ENCODE assay signal across 20 mouse cellular contexts in genomic region chr7:117567653-117568340, GRCm38 (mm10).
A peak's percentile ranks its signal among the peaks of the same experiment; 100 is the strongest.
DNase-seq lines count a peak whose midpoint lies in the region; ATAC-seq lines count a peak whose summit lies in the region.
"Had no signal": no experiment of that assay in that cellular context is flagged by ENCODE, and none has a peak within 500 bp of the region (broad histone marks: within the 10 kb centered on the region; RNA-seq: fewer than 3 reads in every experiment).

No protein-coding gene starts in this region.

- peak; percentile 38 to 56 for DNase-seq in spleen, postnatal 36 days (ENCODE audit: low spot score in 2 of 2)
- DNase-seq in spleen, postnatal 4 days (ENCODE audit: low spot score in 2 of 2), result no peak
- no peak for DNase-seq in kidney, postnatal 14 days
- no peak for DNase-seq in gastrocnemius, postnatal 14 days
- DNase-seq: adrenal gland, postnatal 25 days; cerebellum, adult 2 months; cerebellum, postnatal 10 days; embryo, embryonic 11 days; gastrocnemius, postnatal 25 days had no signal

- H3K4me3 ChIP-seq in intestine, embryonic 15.5 days (replicated peaks), result no peak overlapping the region
- H3K4me3 ChIP-seq in forebrain, embryonic 13.5 days, result no peak overlapping the region
- H3K4me3 ChIP-seq: embryonic facial prominence, embryonic 15.5 days; erythroblast, embryonic 14.5 days; forebrain, embryonic 10.5 days; forebrain, embryonic 15.5 days; heart, embryonic 12.5 days; hindbrain, embryonic 15.5 days had no signal

- no peak overlapping the region for H3K9ac ChIP-seq in intestine, embryonic 15.5 days
- no peak overlapping the region for H3K9ac ChIP-seq in forebrain, embryonic 13.5 days
- H3K9ac ChIP-seq: embryonic facial prominence, embryonic 15.5 days; forebrain, embryonic 15.5 days; heart, embryonic 12.5 days; hindbrain, embryonic 15.5 days had no signal

- no peaks in the 10 kb centered on the region for H3K9me3 ChIP-seq in intestine, embryonic 15.5 days
- no peaks in the 10 kb centered on the region for H3K9me3 ChIP-seq in forebrain, embryonic 13.5 days (replicated peaks)
- H3K9me3 ChIP-seq: embryonic facial prominence, embryonic 15.5 days; forebrain, embryonic 10.5 days; forebrain, embryonic 15.5 days; heart, embryonic 12.5 days; hindbrain, embryonic 15.5 days had no signal

- H3K27ac ChIP-seq in intestine, embryonic 15.5 days, result no peak overlapping the region
- no peak overlapping the region for H3K27ac ChIP-seq in forebrain, embryonic 13.5 days
- H3K27ac ChIP-seq: embryonic facial prominence, embryonic 15.5 days; forebrain, embryonic 10.5 days; forebrain, embryonic 15.5 days; hindbrain, embryonic 15.5 days had no signal

- ATAC-seq in intestine, embryonic 15.5 days, result peak; percentile 63
- 0 out of 2 replicates have a peak, but pooled peaks have one; percentile 9 for ATAC-seq in megakaryocyte progenitor cell, adult 5-6 weeks (replicated peaks; ENCODE audit: poor library complexity)
- ATAC-seq in forebrain, embryonic 13.5 days, result no peak
- ATAC-seq: activated CD4-positive, CD25-positive, alpha-beta regulatory T cell, adult 4 months; forebrain, embryonic 15.5 days; Patski had no signal

- H3K4me2 ChIP-seq in intestine, embryonic 15.5 days (replicated peaks), result no peak overlapping the region
- no peak overlapping the region for H3K4me2 ChIP-seq in forebrain, embryonic 13.5 days
- H3K4me2 ChIP-seq: embryonic facial prominence, embryonic 15.5 days; forebrain, embryonic 15.5 days; heart, embryonic 12.5 days; hindbrain, embryonic 15.5 days had no signal

- 0 out of 2 replicates have a peak, but pooled peaks cover 4% of the 10 kb centered on the region for H3K4me1 ChIP-seq in intestine, embryonic 15.5 days (replicated peaks)
- peaks cover 38% of the 10 kb centered on the region for H3K4me1 ChIP-seq in forebrain, embryonic 13.5 days
- H3K4me1 ChIP-seq: embryonic facial prominence, embryonic 15.5 days had no signal

- H3K27me3 ChIP-seq in intestine, embryonic 15.5 days (replicated peaks), result no peaks in the 10 kb centered on the region
- no peaks in the 10 kb centered on the region for H3K27me3 ChIP-seq in forebrain, embryonic 13.5 days
- H3K27me3 ChIP-seq: embryonic facial prominence, embryonic 15.5 days; forebrain, embryonic 15.5 days; heart, embryonic 12.5 days; hindbrain, embryonic 15.5 days; Patski had no signal

- WGBS in intestine, embryonic 15.5 days, result 51% methylated on average over 11 of the region's 11 CpGs
- 89% methylated on average over 11 of the region's 11 CpGs for WGBS in forebrain, embryonic 13.5 days

- intact Hi-C loops in gastrocnemius, postnatal 14 days (cut with DNase I; ENCODE audit: low total_unique reads), result no loop called here

- H3K36me3 ChIP-seq in intestine, embryonic 15.5 days, result no peaks in the 10 kb centered on the region
- no peaks in the 10 kb centered on the region for H3K36me3 ChIP-seq in forebrain, embryonic 13.5 days (ENCODE audit: poor library complexity, severe bottlenecking)
- H3K36me3 ChIP-seq: embryonic facial prominence, embryonic 15.5 days; forebrain, embryonic 15.5 days; heart, embryonic 12.5 days; hindbrain, embryonic 15.5 days had no signal

Comparison
In these comparisons a context has a peak if more than half of its experiments do, and no peak if none do; other contexts are left out.
1. DNase-seq: peak in spleen, postnatal 36 days (2 of 2); none in spleen, postnatal 4 days (0 of 2), kidney, postnatal 14 days (single experiment) and gastrocnemius, postnatal 14 days (single experiment).